Mouse (Mus musculus): Measurements from ENCODE around the gene Ucp1.

GRCm38 (mm10) chr8:83244151-83244550 lies 46.0 kb upstream of the Ucp1 start:
- TF ChIP-seq CTCF (IDR thresholded peaks at IDR 0.05; ENCODE audit: insufficient read depth, low read length), result no peak
- TF ChIP-seq POLR2A (IDR thresholded peaks at IDR 0.05; ENCODE audit: borderline replicate concordance, extremely low read depth, low read depth, low read length), result no peak

All from lung, adult 2 months (tissue).